Mouse (Mus musculus): Measurements from ENCODE around the gene Lrrc26. TPM values are rescaled to one million over a fixed set of nuclear protein-coding genes. Genes with fewer than 3 reads are reported as not detected.
A peak's percentile ranks its signal among the peaks of the same experiment; 100 is the strongest.

The Lrrc26 gene
- total RNA-seq, 2 experiments from 2014 or later: not detected

- intact Hi-C loops (cut with DNase I): loop anchor here (5.0 to 10.0 kb wide), 2 partner anchors 73 to 134 kb away; partner anchors contain the start of gene Man1b1
- TF ChIP-seq CTCF (IDR thresholded peaks at IDR 0.05): peak; percentile 65
- no peak for DNase-seq
Measured at GRCm38 (mm10) chr2:25258887-25259286, 30.8 kb upstream of the Lrrc26 start.

GRCm38 (mm10) chr2:25261870-25262269 lies 27.8 kb upstream of the Lrrc26 start:
- Histone ChIP-seq H3K27ac (peak overlapping the region; percentile 85), H3K4me3 (peak overlapping the region; percentile 91)
- no peak for TF ChIP-seq CTCF (IDR thresholded peaks at IDR 0.05)
- DNase-seq: no peak
- intact Hi-C loops (cut with DNase I): no loop called here

More at GRCm38 (mm10) chr2:25258887-25259286, 30.8 kb upstream of the Lrrc26 start:
- Histone ChIP-seq H3K4me3 (no peak overlapping the region), H3K27ac (no peak overlapping the region)

- intact Hi-C loops (cut with DNase I): no loop called here
- TF ChIP-seq CTCF (IDR thresholded peaks at IDR 0.05): no peak
- H3K27ac ChIP-seq: peak within 1 kb of the TSS; percentile 85
Measured at GRCm38 (mm10) chr2:25262291-25262767, 27.4 kb upstream of the Lrrc26 start, which contains the start of gene Tprn. Gene Tprn (plus strand): TSS chr2:25262618.

GRCm38 (mm10) chr2:25262795-25263622 lies 26.7 kb upstream of the Lrrc26 start:
- Histone ChIP-seq H3K4me3 (peak overlapping the region; percentile 91), H3K27ac (peak overlapping the region; percentile 85)
- peak; percentile 55 for DNase-seq
- intact Hi-C loops (cut with DNase I): no loop called here
- TF ChIP-seq CTCF (IDR thresholded peaks at IDR 0.05): no peak

More at GRCm38 (mm10) chr2:25262291-25262767, 27.4 kb upstream of the Lrrc26 start, which contains the start of gene Tprn:
- DNase-seq: peak; percentile 97
- peak within 1 kb of the TSS; percentile 91 for H3K4me3 ChIP-seq

- intact Hi-C loops (cut with DNase I): no loop called here
- peak overlapping the region; percentile 85 for H3K27ac ChIP-seq
Measured at GRCm38 (mm10) chr2:25263623-25264285, 26.0 kb upstream of the Lrrc26 start.

GRCm38 (mm10) chr2:25264286-25264660 lies 25.4 kb upstream of the Lrrc26 start:
- intact Hi-C loops (cut with DNase I): no loop called here
- H3K4me3 ChIP-seq: peak overlapping the region; percentile 91
- no peak for DNase-seq
- no peak for TF ChIP-seq CTCF (IDR thresholded peaks at IDR 0.05)
- peak overlapping the region; percentile 85 for H3K27ac ChIP-seq

More at GRCm38 (mm10) chr2:25263623-25264285, 26.0 kb upstream of the Lrrc26 start:
- H3K4me3 ChIP-seq: peak overlapping the region; percentile 91
- no peak for TF ChIP-seq CTCF (IDR thresholded peaks at IDR 0.05)
- DNase-seq: no peak

GRCm38 (mm10) chr2:25264851-25265250 lies 24.9 kb upstream of the Lrrc26 start:
- TF ChIP-seq CTCF (IDR thresholded peaks at IDR 0.05): no peak
- no peak for DNase-seq
- H3K4me3 ChIP-seq: peak overlapping the region; percentile 91
- intact Hi-C loops (cut with DNase I): no loop called here
- peak overlapping the region; percentile 85 for H3K27ac ChIP-seq

- peak overlapping the region; percentile 85 for H3K27ac ChIP-seq
- TF ChIP-seq CTCF (IDR thresholded peaks at IDR 0.05): no peak
- peak overlapping the region; percentile 91 for H3K4me3 ChIP-seq
- peak; percentile 49 for DNase-seq
- intact Hi-C loops (cut with DNase I): no loop called here
Measured at GRCm38 (mm10) chr2:25265897-25266656, 23.6 kb upstream of the Lrrc26 start.

GRCm38 (mm10) chr2:25266720-25267119 lies 23.0 kb upstream of the Lrrc26 start:
- no peak for TF ChIP-seq CTCF (IDR thresholded peaks at IDR 0.05)
- intact Hi-C loops (cut with DNase I): no loop called here
- peak; percentile 62 for DNase-seq
- peak overlapping the region; percentile 91 for H3K4me3 ChIP-seq
- H3K27ac ChIP-seq: peak overlapping the region; percentile 85

GRCm38 (mm10) chr2:25267241-25267640 lies 22.5 kb upstream of the Lrrc26 start:
- no peak overlapping the region for H3K4me3 ChIP-seq
- H3K27ac ChIP-seq: peak overlapping the region; percentile 85
- intact Hi-C loops (cut with DNase I): no loop called here
- TF ChIP-seq CTCF (IDR thresholded peaks at IDR 0.05): no peak
- DNase-seq: no peak

GRCm38 (mm10) chr2:25267746-25268309 lies 21.9 kb upstream of the Lrrc26 start:
- DNase-seq: no peak
- Histone ChIP-seq H3K4me3 (no peak overlapping the region), H3K27ac (peak overlapping the region; percentile 85)
- TF ChIP-seq CTCF (IDR thresholded peaks at IDR 0.05): no peak
- intact Hi-C loops (cut with DNase I): no loop called here

Data from gastrocnemius, adult 2 months (tissue).